Mouse (Mus musculus): ENCODE results near the gene Atp2c2.

GRCm38 (mm10) chr8:119673976-119674555 is 25.7 kb upstream of the Atp2c2 start:
- no peak for TF ChIP-seq CHD1 (IDR thresholded peaks at IDR 0.05; ENCODE audit: low read depth, low read length)
- TF ChIP-seq MEF2A (IDR thresholded peaks at IDR 0.05; ENCODE audit: extremely low read depth, insufficient replicate concordance, low read depth, low read length, poor library complexity, severe bottlenecking), result no peak
- peak; percentile 38; the same call in 1 of the 2 replicates for TF ChIP-seq SMC3 (IDR thresholded peaks at IDR 0.05; ENCODE audit: low read depth, low read length)
- no peak for TF ChIP-seq GATA1 (IDR thresholded peaks at IDR 0.05; ENCODE audit: low read depth, low read length)
- no peak for TF ChIP-seq SIN3A (IDR thresholded peaks at IDR 0.05; ENCODE audit: low read length)
- TF ChIP-seq MAFK (IDR thresholded peaks at IDR 0.05; ENCODE audit: borderline replicate concordance, low read depth, low read length), result no peak
- peak; percentile 57 to 62 (median 59) for TF ChIP-seq CTCF (IDR thresholded peaks at IDR 0.05 in 2 of 3, conservative IDR thresholded peaks at IDR 0.05 in 1 of 3; ENCODE audit: control insufficient read depth in 1 of 3, insufficient read depth in 1 of 3, low read depth in 2 of 3, low read length in 3 of 3, poor library complexity in 1 of 3, severe bottlenecking in 1 of 3)
- TF ChIP-seq EP300 (IDR thresholded peaks at IDR 0.05; ENCODE audit: low read depth in 1 of 2, low read length in 2 of 2), result no peak
- no peak for TF ChIP-seq ZMIZ1 (IDR thresholded peaks at IDR 0.05; ENCODE audit: low read depth, low read length)
- TF ChIP-seq ZNF384 (IDR thresholded peaks at IDR 0.05; ENCODE audit: low read depth, low read length), result no peak
- no peak for TF ChIP-seq NRF1 (IDR thresholded peaks at IDR 0.05; ENCODE audit: insufficient read depth, low read depth, low read length, poor library complexity, severe bottlenecking)
- TF ChIP-seq USF1 (IDR thresholded peaks at IDR 0.05; ENCODE audit: low read depth, low read length), result peak; percentile 45; the same call in 1 of the 2 replicates
